Mouse (Mus musculus) liver, embryonic 11.5 days (tissue): Measurements from ENCODE around the gene Mapk12. TPM values are rescaled to one million over a fixed set of nuclear protein-coding genes. Genes with fewer than 3 reads are reported as not detected.
A peak's percentile ranks its signal among the peaks of the same experiment; 100 is the strongest.

Source experiments
- ATAC-seq: fragments of 200-750 bp; cut with Nextera tagmentation; replicated peaks from 2 replicates; pipeline ENCODE4 v1.8.0; 2017; ENCODE audit warnings: moderate number of reproducible peaks, mild to moderate bottlenecking, moderate TSS enrichment, moderate library complexity; ENCODE audit not compliant: low FRiP score
- DNase-seq: peaks from one replicate; pipeline ENCODE4 v3.0.0-alpha.2; 2017; ENCODE audit warnings: low spot score
- H3K27ac ChIP-seq: fragments of 300-500 bp; sonication (generic); 2 replicates; pipeline ENCODE4 v1.5.1; 2014; ENCODE audit warnings: mild to moderate bottlenecking, low read depth, low read length, control low read depth
- H3K27me3 ChIP-seq: fragments of 300-500 bp; sonication (generic); replicated peaks from 2 replicates; pipeline ENCODE4 v1.6.1; 2014; ENCODE audit warnings: low read length, mixed read lengths; ENCODE audit not compliant: control insufficient read depth, insufficient read depth
- H3K36me3 ChIP-seq: fragments of 300-500 bp; sonication (generic); 2 replicates; pipeline ENCODE4 v1.6.1; 2014; ENCODE audit warnings: mild to moderate bottlenecking, low read length, moderate library complexity, mixed read lengths; ENCODE audit not compliant: control insufficient read depth, insufficient read depth
- H3K4me1 ChIP-seq: fragments of 300-500 bp; sonication (generic); replicated peaks from 2 replicates; pipeline ENCODE4 v1.6.1; 2014; ENCODE audit warnings: low read length, mixed read lengths; ENCODE audit not compliant: control insufficient read depth, insufficient read depth
- H3K4me2 ChIP-seq: fragments of 300-500 bp; sonication (generic); 2 replicates; pipeline ENCODE4 v1.6.1; 2014; ENCODE audit warnings: mild to moderate bottlenecking, control low read depth, moderate library complexity
- H3K4me3 ChIP-seq: fragments of 300-500 bp; sonication (generic); 2 replicates; pipeline ENCODE4 v1.5.1; 2014; ENCODE audit warnings: low read depth, low read length, control low read depth
- H3K9ac ChIP-seq: fragments of 300-500 bp; sonication (generic); 2 replicates; pipeline ENCODE4 v1.6.1; 2014; ENCODE audit warnings: low read depth, low read length, control low read depth
- H3K9me3 ChIP-seq: fragments of 300-500 bp; sonication (generic); 2 replicates; pipeline ENCODE4 v1.6.1; 2016; ENCODE audit warnings: low read length, inconsistent platforms, mixed read lengths; ENCODE audit not compliant: control insufficient read depth
- WGBS: fragments of 180-500 bp; shearing (Covaris S2); extraction: QIAGEN DNeasy Blood & Tissue Kit; methylation state at CpG from one replicate; pipeline ENCODE4 v1.1.7; 2014; 5-methylcytosine and 5-hydroxymethylcytosine counted together
- polyA plus RNA-seq: library from polyadenylated mRNA; unstranded; fragments of >200 nt; fragmentation: Nextera tagmentation; extraction: Ambion mirVana; gene quantifications from 2 replicates; pipeline ENCODE4 v1.2.1, GENCODE M21; 2014

Mapk12 gene
- polyA plus RNA-seq, 1 experiment from 2014 or later: 4.8 TPM

GRCm38 (mm10) chr15:89179630-89179964 lies 39.1 kb upstream of the Mapk12 start:
- Histone ChIP-seq H3K4me3 (peak overlapping the region; percentile 64), H3K9me3 (no peaks in the 10 kb centered on the region), H3K36me3 (no peaks in the 10 kb centered on the region), H3K27ac (peak overlapping the region; percentile 89; the same call in 1 of the 2 replicates), H3K4me1 (peaks cover 42% of the 10 kb centered on the region), H3K4me2 (peak overlapping the region; percentile 74), H3K9ac (peak overlapping the region; percentile 57), H3K27me3 (peaks cover 27% of the 10 kb centered on the region)
- 29% methylated on average over 6 of the region's 6 CpGs for WGBS
- DNase-seq (no peak), ATAC-seq (no peak)

- H3K4me3 ChIP-seq: peak overlapping the region; percentile 64
- H3K4me2 ChIP-seq: peak overlapping the region; percentile 74
- H3K27ac ChIP-seq: peak overlapping the region; percentile 89
- no peaks in the 10 kb centered on the region for H3K36me3 ChIP-seq
- peaks cover 47% of the 10 kb centered on the region for H3K4me1 ChIP-seq
- 9% methylated on average over 16 of the region's 16 CpGs for WGBS
- peak; percentile 50 for ATAC-seq
- peak overlapping the region; percentile 57 for H3K9ac ChIP-seq
- H3K9me3 ChIP-seq: no peaks in the 10 kb centered on the region
- peak; percentile 75 for DNase-seq
- H3K27me3 ChIP-seq: peaks cover 32% of the 10 kb centered on the region
These were observed 38.6 kb upstream of the Mapk12 start for GRCm38 (mm10) chr15:89178954-89179629.

GRCm38 (mm10) chr15:89178260-89178860 lies 37.9 kb upstream of the Mapk12 start:
- no peak for ATAC-seq
- Histone ChIP-seq H3K9ac (peak overlapping the region; percentile 46), H3K27me3 (peaks cover 39% of the 10 kb centered on the region), H3K4me2 (peak overlapping the region; percentile 74), H3K4me3 (peak overlapping the region; percentile 64), H3K27ac (peak overlapping the region; percentile 89), H3K36me3 (no peaks in the 10 kb centered on the region), H3K9me3 (no peaks in the 10 kb centered on the region), H3K4me1 (peaks cover 53% of the 10 kb centered on the region)
- no peak for DNase-seq
- WGBS: 60% methylated on average over 7 of the region's 7 CpGs

DNA sequence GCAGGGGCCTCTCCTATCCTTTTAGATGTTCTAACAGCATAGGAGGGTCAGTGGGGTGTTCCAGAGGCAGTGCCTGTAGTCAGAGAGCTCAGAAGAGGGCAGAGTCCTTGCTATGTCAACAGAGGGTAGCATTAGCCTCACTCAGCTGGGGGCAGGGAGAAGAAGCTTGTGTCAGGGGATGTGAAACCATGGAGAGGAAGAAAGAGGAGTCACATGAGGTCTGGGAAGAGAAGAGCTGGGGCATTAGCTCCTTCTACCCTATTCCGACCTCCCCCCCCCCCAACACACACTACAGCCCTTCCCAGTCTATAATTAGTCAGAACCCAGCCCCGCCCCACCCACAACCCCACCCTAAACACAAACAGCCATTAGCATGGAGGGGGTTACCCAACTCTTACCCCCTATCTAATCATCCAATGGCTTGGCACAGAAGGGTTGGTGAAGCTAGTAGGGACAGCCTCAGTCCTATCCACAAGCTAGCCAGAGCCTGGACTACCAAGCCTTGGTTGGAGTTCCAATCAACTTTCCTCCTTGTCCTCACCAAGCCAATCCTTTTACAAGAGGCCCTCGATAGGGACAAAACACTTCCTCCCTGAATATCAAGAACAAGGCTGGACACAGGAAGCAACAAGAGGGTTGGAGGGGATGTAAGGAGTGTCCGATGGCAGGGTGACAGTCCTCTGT lies 37.2 kb upstream of the Mapk12 start:
- Histone ChIP-seq H3K4me3 (peak overlapping the region; percentile 1; the same call in 1 of the 2 replicates), H3K9me3 (no peaks in the 10 kb centered on the region), H3K36me3 (no peaks in the 10 kb centered on the region), H3K9ac (peak overlapping the region; percentile 17; the same call in 1 of the 2 replicates), H3K27ac (peak overlapping the region; percentile 89), H3K4me2 (peak overlapping the region; percentile 74), H3K27me3 (peaks cover 44% of the 10 kb centered on the region), H3K4me1 (peaks cover 58% of the 10 kb centered on the region)
- ATAC-seq: peak; percentile 32; the same call in 1 of the 2 replicates
- no peak for DNase-seq
- 46% methylated on average over 4 of the region's 4 CpGs for WGBS

DNA sequence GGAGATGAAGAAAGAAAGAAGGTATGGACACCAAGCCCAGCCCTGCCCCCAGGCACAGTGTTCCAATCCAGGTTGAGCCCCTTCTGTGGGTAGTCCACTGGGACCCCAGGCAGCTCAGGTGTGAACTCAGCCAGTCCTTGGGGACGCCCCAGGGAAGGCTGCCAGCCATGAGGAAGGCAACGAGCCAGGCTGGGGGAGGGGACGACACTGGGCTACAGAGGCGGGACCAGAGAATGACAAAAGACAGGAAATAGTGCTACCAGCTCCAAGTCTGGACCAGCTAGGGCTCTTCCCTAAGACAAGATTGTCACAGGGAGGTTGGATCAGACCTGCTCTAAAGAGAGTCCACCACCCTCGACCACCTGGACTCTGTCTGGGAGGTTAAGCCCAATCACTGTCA lies 36.6 kb upstream of the Mapk12 start:
- 9% methylated on average over 5 of the region's 5 CpGs for WGBS
- DNase-seq (no peak), ATAC-seq (no peak)
- Histone ChIP-seq H3K9ac (peak overlapping the region; percentile 17), H3K36me3 (no peaks in the 10 kb centered on the region), H3K4me2 (peak overlapping the region; percentile 74), H3K4me1 (peaks cover 62% of the 10 kb centered on the region), H3K27ac (peak overlapping the region; percentile 89), H3K9me3 (no peaks in the 10 kb centered on the region), H3K4me3 (peak overlapping the region; percentile 1; the same call in 1 of the 2 replicates), H3K27me3 (peaks cover 47% of the 10 kb centered on the region)

DNA sequence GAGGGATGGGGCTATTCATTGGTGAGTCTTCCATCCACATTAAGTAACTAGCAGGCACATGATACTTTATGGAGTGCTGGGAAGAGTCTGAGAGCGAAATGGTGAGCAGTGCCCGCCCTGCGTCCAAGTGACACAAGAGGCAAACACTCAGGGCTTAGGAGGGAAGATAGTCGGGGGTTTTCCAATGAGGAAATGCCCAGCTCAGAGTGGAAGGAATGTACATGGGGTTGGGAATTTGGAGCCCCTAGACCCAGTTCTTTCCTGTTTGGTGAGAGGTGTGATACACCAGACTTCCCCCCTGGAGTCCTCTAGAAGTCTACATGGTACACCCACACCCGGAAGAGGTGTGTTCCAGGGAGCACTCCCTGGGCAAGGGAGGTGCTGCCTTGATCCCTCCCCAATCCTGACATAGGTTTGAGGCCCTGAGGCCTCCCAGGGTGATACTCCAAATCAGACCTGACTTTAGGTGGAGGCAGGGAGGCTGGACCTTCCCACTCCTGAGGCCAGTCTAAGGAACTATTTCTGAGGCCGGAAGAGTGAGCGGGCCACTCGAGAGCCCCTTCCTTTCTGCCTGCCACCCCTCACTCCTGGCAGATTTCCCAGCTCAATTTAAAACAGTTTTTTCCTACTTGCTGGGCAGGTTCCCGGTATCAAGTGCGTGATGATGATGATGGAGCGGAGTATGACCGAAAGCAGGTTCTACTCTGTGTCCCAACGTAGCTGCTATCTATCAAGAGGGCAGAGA lies 35.1 kb upstream of the Mapk12 start:
- ATAC-seq (no peak), DNase-seq (no peak)
- peak overlapping the region; percentile 14; the same call in 1 of the 2 replicates for H3K27ac ChIP-seq
- peaks cover 64% of the 10 kb centered on the region for H3K4me1 ChIP-seq
- H3K9ac ChIP-seq: no peak overlapping the region
- no peaks in the 10 kb centered on the region for H3K36me3 ChIP-seq
- WGBS: 79% methylated on average over 13 of the region's 13 CpGs
- no peak overlapping the region for H3K4me3 ChIP-seq
- H3K9me3 ChIP-seq: no peaks in the 10 kb centered on the region
- H3K27me3 ChIP-seq: peaks cover 40% of the 10 kb centered on the region
- H3K4me2 ChIP-seq: no peak overlapping the region

GRCm38 (mm10) chr15:89174889-89175339 lies 34.4 kb upstream of the Mapk12 start:
- no peaks in the 10 kb centered on the region for H3K9me3 ChIP-seq
- WGBS: 54% methylated on average over 11 of the region's 11 CpGs
- DNase-seq: no peak
- no peak overlapping the region for H3K9ac ChIP-seq
- H3K4me2 ChIP-seq: 0 out of 2 replicates have a peak overlapping the region, but pooled peaks have one; percentile 17
- ATAC-seq: no peak
- peak overlapping the region; percentile 14; the same call in 1 of the 2 replicates for H3K27ac ChIP-seq
- no peak overlapping the region for H3K4me3 ChIP-seq
- H3K36me3 ChIP-seq: no peaks in the 10 kb centered on the region
- peaks cover 33% of the 10 kb centered on the region for H3K27me3 ChIP-seq
- H3K4me1 ChIP-seq: peaks cover 70% of the 10 kb centered on the region

DNA sequence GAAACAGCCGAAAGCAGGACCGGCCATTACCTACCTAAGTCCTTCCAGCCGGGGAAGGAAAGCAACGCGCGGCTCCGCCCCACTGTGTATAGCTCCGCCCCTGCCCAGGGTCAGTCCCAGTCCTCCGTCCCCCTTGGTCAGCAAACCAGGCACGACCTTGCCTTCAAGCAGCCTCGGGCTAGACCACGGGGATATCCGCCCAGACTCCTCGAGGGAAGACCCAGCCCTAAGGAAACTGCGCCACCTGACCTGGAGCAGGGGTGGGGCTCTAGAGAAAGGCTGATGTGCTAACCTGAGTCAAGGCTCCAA lies 33.4 kb upstream of the Mapk12 start:
- peak overlapping the region; percentile 85 for H3K4me2 ChIP-seq
- H3K9ac ChIP-seq: peak overlapping the region; percentile 55
- H3K9me3 ChIP-seq: no peaks in the 10 kb centered on the region
- H3K27ac ChIP-seq: peak overlapping the region; percentile 9
- DNase-seq: no peak
- no peaks in the 10 kb centered on the region for H3K36me3 ChIP-seq
- peak overlapping the region; percentile 62 for H3K4me3 ChIP-seq
- H3K4me1 ChIP-seq: peaks cover 76% of the 10 kb centered on the region
- H3K27me3 ChIP-seq: peaks cover 25% of the 10 kb centered on the region
- ATAC-seq: peak; percentile 35
- 2% methylated on average over 15 of the region's 15 CpGs for WGBS
